Mouse (Mus musculus): Measurements from ENCODE around the gene Sdf4.

Sdf4 gene

DNA sequence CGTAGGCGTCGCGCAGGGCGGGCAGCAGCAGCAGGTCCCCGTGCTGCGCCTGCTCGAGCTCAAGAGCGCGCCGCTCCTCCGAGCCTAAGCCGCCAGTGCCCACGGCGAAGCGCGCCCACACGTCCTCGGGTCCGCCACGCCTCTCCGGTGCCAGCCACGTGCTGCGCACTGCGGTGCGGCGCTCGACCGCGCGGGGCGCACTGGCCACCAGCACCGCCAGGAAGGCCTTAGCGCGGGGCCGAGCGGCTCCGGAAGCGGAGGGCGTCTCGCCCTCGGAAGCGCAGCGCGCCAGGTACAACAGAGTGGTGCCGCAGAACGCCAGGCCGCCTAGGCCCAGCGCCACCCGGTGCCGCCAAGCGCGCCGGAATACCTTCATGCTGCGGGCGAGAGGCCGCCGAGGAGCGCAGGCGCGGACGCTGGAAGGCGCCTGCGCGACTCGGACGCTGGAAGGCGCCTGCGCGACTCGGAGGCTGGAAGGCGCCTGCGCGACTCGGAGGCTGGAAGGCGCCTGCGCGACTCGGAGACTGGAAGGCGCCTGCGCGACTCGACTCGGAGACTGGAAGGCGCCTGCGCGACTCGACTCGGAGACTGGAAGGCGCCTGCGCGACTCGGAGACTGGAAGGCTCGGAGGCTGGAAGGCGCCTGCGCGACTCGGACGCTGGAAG, at the start of gene Sdf4, which contains the start of gene B3galt6:
Gene Sdf4 (plus strand): TSS at position 632 of the 665 bp plus-strand sequence.
Gene B3galt6 (minus strand): TSS at position 409 of the 665 bp plus-strand sequence.
- ATAC-seq (ENCODE audit: insufficient number of reproducible peaks, low FRiP score, low TSS enrichment): peak; percentile 79

- peak; percentile 27; the same call in 1 of the 2 replicates for ATAC-seq (ENCODE audit: insufficient number of reproducible peaks, low FRiP score, low TSS enrichment)
Measured at GRCm38 (mm10) chr4:155943049-155943452, 49.6 kb upstream of the Sdf4 start.

DNA sequence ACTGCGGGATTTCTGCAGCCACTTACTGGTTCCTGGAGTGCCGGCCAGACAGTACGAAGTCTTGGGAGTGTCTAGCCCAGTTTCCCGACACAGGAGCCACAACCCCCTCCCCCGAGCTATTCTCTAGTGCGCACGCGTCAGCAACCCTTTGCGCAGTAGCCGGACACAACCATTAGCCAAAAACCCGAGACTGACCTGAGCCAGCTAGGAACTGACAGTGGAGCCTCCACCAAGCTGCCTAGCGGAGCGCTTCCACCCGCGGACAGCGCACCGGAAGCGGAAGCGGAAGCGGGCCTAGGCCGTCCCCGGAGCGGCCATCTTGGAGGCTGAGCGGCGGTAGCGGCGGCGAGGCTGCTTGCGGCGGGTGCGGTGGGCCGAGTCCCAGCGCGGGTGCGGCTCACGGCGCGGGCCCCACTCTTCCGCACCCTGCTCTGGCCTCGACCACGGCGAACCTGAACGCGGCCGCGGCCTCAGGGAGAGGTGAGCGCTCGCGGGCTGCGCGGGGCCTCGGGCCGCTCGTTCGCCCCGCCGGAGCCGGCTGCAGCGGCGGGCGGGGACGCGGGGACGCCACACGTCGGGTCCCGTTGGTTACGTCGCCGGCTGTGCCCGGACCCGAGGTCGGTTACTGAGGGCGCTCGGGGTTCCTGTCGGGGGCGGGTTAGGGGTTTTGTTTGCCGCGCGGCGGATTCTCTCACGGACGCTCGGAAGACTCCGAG, 49.0 kb upstream of the Sdf4 start, which contains the start of gene Ube2j2:
Gene Ube2j2 (plus strand): TSS at position 298 of the 716 bp plus-strand sequence.
- peak; percentile 90 for ATAC-seq (ENCODE audit: insufficient number of reproducible peaks, low FRiP score, low TSS enrichment)

DNA sequence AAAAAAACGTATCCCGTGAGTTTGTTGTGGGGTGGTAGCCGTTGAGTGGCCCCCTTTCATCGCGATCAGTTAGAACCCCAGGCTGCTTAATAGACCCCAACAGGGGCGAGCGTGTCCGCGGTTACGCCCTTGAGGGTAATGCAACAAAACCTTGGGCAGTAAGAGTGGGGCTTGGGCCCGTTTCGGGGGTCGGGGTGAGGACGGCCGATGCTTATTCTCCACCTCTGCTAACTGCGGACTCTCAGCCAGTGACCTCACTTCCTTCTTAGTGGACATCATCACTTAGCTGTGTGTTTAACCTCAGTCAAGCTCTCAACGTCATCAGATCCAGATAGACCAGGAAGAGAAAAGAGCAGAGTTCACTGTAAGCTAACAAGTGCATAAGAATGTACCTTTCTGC, 48.4 kb upstream of the Sdf4 start:
- no peak for ATAC-seq (ENCODE audit: insufficient number of reproducible peaks, low FRiP score, low TSS enrichment)

GRCm38 (mm10) chr4:155947094-155947493, 45.6 kb upstream of the Sdf4 start:
- no peak for ATAC-seq (ENCODE audit: insufficient number of reproducible peaks, low FRiP score, low TSS enrichment)

DNA sequence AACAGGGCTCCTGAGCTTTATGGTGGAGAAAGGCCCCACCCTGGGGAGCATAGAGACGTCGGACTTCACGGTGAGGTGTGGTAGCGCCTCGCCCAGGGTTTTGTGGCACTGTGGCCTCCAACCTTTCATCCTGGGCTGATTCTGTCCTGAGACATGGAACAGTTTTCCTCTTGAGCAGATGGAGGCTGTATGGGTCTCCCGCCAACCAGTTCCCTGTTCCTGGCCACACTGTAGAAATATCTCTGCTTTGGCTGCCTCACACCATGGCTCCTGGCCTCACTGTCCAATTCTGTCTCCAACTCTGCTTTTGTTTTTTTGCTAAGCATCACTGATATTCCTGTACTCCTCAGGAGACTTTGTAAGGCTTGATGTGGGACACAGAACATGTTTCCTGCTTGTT, 37.2 kb upstream of the Sdf4 start:
- ATAC-seq (ENCODE audit: insufficient number of reproducible peaks, low FRiP score, low TSS enrichment): peak; percentile 26; the same call in 1 of the 2 replicates

- ATAC-seq (ENCODE audit: insufficient number of reproducible peaks, low FRiP score, low TSS enrichment): 0 out of 2 replicates have a peak, but pooled peaks have one; percentile 23
Measured at GRCm38 (mm10) chr4:155959275-155959674, 33.4 kb upstream of the Sdf4 start.

- ATAC-seq (ENCODE audit: insufficient number of reproducible peaks, low FRiP score, low TSS enrichment): peak; percentile 23; the same call in 1 of the 2 replicates
Measured at GRCm38 (mm10) chr4:155962167-155962971, 30.3 kb upstream of the Sdf4 start, which contains the start of gene C1qtnf12. Gene C1qtnf12, plus strand, starts transcription at chr4:155962318.

DNA sequence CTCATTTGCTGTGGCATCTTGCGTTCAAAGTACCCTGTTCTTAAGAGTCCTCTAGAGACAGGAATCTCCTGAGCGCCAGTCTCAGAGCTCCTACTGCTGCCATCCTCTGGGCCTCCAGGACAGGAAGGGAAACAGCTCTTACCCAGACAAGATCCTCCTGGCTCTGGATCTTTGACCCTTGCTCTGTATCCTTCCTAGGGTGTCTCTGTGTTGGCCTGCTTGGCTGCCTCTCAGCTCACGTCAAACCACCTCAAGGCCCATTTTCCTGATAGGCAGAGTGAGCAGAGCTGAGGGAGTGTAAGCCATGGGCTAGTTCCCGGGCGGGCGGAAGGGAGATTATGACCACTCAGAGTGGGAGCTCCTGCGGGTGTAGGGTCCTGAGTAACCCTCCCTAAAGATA, 29.6 kb upstream of the Sdf4 start:
- no peak for ATAC-seq (ENCODE audit: insufficient number of reproducible peaks, low FRiP score, low TSS enrichment)

- no peak for ATAC-seq (ENCODE audit: insufficient number of reproducible peaks, low FRiP score, low TSS enrichment)
Measured at GRCm38 (mm10) chr4:155964396-155964795, 28.3 kb upstream of the Sdf4 start.

GRCm38 (mm10) chr4:155969043-155969653, 23.5 kb upstream of the Sdf4 start:
- ATAC-seq (ENCODE audit: insufficient number of reproducible peaks, low FRiP score, low TSS enrichment): no peak

DNA sequence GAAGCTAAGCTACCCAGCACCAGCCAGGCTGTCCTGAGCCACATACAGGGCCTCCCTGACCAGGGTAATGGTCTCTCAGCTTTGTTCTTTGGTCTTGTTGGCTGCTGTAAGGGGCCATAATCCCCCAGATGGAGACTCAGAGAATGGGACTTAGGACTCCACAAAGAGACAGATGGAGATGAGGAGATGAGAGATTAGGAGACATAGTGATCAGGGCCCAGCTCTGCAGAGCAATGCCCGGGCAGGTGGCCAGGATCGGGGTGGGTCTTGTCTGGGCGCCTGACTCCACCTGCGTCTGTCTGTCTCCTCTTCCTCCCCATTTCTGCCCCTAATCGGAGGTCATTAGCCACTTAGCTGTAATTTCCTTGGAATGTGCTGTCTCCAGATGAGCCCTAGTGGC, 22.4 kb upstream of the Sdf4 start:
- ATAC-seq (ENCODE audit: insufficient number of reproducible peaks, low FRiP score, low TSS enrichment): no peak

- no peak for ATAC-seq (ENCODE audit: insufficient number of reproducible peaks, low FRiP score, low TSS enrichment)
Measured at GRCm38 (mm10) chr4:155972651-155973050, 20.0 kb upstream of the Sdf4 start.

GRCm38 (mm10) chr4:155973239-155973638, 19.4 kb upstream of the Sdf4 start:
- no peak for ATAC-seq (ENCODE audit: insufficient number of reproducible peaks, low FRiP score, low TSS enrichment)

DNA sequence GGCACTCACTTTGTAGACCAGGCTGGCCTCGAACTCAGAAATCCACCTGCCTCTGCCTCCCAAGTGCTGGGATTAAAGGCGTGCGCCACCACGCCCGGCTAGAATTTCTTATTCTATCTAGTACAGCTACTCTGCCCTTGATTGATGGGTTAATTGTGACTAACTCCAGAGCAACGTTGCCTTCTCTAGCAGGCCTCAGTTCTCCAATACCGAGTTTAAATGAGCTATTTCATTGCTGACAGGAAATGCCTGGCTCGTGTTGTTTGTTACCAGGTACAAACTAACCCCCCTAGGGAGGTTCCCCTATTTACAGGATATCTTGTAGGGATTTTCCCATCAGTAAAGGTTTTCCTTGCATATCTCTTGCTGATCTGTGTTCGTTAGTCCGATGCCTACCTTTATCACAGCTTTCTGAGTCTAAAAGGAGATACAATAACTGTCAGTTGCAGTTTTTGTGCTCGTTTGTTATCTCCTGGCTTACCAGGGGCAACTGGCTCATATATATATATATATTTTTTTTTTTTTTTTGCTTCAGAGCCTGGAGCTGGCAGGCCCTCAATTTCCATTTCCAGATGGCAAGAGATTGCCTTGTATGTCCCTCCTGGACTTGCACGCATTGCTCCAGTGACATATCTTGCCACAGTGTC, 11.1 kb upstream of the Sdf4 start:
- ATAC-seq (ENCODE audit: insufficient number of reproducible peaks, low FRiP score, low TSS enrichment): no peak

DNA sequence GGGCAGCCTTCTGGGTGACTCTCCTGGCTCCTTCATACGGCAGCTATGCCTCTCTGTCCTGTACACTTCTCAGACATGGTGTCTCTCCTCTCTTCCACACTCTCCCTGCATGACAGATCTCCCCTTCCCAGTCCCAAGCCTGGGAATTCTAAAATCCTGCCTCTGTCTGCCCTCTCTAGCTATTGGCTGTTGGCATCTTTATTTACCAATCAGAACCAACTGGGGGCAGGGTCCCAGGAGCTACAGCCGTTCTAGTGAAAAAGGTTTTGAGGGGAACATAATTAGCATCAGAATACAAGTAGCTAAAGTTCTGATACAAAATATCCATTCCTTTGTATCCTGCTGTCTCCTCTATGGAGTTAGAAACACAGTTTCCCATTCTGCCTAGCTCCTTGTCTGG, 8.9 kb upstream of the Sdf4 start:
- no peak for ATAC-seq (ENCODE audit: insufficient number of reproducible peaks, low FRiP score, low TSS enrichment)

GRCm38 (mm10) chr4:155991211-155991907, 1.3 kb upstream of the Sdf4 start:
- ATAC-seq (ENCODE audit: insufficient number of reproducible peaks, low FRiP score, low TSS enrichment): no peak

GRCm38 (mm10) chr4:155991908-155992230, 803 bp upstream of the Sdf4 start:
- ATAC-seq (ENCODE audit: insufficient number of reproducible peaks, low FRiP score, low TSS enrichment): no peak

GRCm38 (mm10) chr4:155992906-155993547, 355 bp downstream of the Sdf4 start:
- ATAC-seq (ENCODE audit: insufficient number of reproducible peaks, low FRiP score, low TSS enrichment): peak; percentile 83
